Mouse (Mus musculus): ENCODE measurements at regions not wholly inside any gene's neighbourhood (a gene's known extent, or its start where the extent isn't known, plus 50 kb on each side); places are given as distances from the start of the nearest gene placed in this dataset.

- H3K36me3 ChIP-seq, result no peaks in the 10 kb centered on the region
- 82% methylated on average over 4 of the region's 4 CpGs for WGBS
These were observed 317.6 kb upstream of the Sox9 start for GRCm38 (mm10) chr11:112464386-112464785.

GRCm38 (mm10) chr11:112470336-112470735, 311.7 kb upstream of the Sox9 start:
- H3K4me1 ChIP-seq, result no peaks in the 10 kb centered on the region
- H3K27me3 ChIP-seq, result no peaks in the 10 kb centered on the region
- ATAC-seq (replicated peaks; ENCODE audit: low FRiP score), result no peak
- H3K9me3 ChIP-seq (replicated peaks), result no peaks in the 10 kb centered on the region
- H3K27ac ChIP-seq, result no peak overlapping the region
- no peaks in the 10 kb centered on the region for H3K36me3 ChIP-seq
- no peak overlapping the region for H3K4me3 ChIP-seq (replicated peaks)
- WGBS, result 70% methylated on average over 3 of the region's 3 CpGs
- H3K9ac ChIP-seq, result no peak overlapping the region
- no peak overlapping the region for H3K4me2 ChIP-seq

More at GRCm38 (mm10) chr11:112464386-112464785, 317.6 kb upstream of the Sox9 start:
- H3K9ac ChIP-seq, result no peak overlapping the region
- H3K9me3 ChIP-seq (replicated peaks), result no peaks in the 10 kb centered on the region
- H3K4me1 ChIP-seq, result no peaks in the 10 kb centered on the region
- no peak overlapping the region for H3K4me2 ChIP-seq
- no peak overlapping the region for H3K4me3 ChIP-seq (replicated peaks)
- H3K27ac ChIP-seq, result no peak overlapping the region
- no peak for ATAC-seq (replicated peaks; ENCODE audit: low FRiP score)
- no peaks in the 10 kb centered on the region for H3K27me3 ChIP-seq

DNA sequence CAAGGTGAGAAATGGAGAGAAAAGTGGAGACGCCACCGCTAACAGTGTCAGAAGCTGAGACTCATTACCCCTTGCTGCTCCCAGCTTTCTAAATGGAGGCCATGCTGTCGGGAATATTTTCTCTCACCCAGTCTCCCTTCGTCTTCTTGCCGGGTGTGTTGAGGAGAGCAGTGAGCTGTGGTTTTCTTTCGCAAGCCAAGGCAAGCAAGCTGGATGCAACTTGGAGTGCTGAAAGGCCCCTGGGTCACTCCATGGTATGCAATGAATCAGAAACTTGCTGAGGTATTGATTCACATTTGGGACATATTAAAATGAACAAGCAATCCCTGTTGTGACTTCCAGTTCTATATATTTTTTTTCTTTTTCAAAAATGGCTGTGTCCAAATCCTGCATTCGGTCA, 308.8 kb upstream of the Sox9 start:
- Histone ChIP-seq H3K27ac (no peak overlapping the region), H3K4me3 (replicated peaks) (no peak overlapping the region), H3K36me3 (no peaks in the 10 kb centered on the region), H3K9me3 (replicated peaks) (no peaks in the 10 kb centered on the region), H3K27me3 (no peaks in the 10 kb centered on the region), H3K4me2 (no peak overlapping the region), H3K4me1 (no peaks in the 10 kb centered on the region), H3K9ac (no peak overlapping the region)
- WGBS, result 81% methylated on average over 7 of the region's 7 CpGs
- no peak for ATAC-seq (replicated peaks; ENCODE audit: low FRiP score)

DNA sequence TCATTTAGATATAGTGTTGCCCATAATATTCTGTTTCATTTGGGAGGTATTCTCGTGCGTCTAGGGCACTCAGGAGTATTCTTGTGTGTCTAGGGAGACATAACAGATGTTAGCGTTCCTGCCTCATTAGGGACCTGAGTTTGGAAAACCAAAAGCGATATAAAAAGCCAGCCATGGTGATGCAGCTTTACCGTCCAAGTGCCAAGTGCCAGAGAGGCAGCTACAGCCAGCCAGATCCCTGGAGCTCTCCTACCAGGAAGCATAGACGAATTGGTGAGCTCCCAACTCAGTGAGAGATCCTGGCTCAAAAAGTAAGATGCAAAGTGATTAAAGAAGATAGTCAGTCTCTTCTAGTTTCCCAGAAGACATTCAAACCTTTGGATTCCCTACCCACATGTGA, 308.3 kb upstream of the Sox9 start:
- 84% methylated on average over 6 of the region's 6 CpGs for WGBS
- H3K27me3 ChIP-seq, result no peaks in the 10 kb centered on the region

GRCm38 (mm10) chr11:112480360-112480759, 301.7 kb upstream of the Sox9 start:
- Histone ChIP-seq H3K4me2 (peak overlapping the region; percentile 42), H3K4me1 (peaks cover 3% of the 10 kb centered on the region; the same call in 1 of the 2 replicates), H3K9ac (no peak overlapping the region), H3K36me3 (no peaks in the 10 kb centered on the region), H3K4me3 (replicated peaks) (no peak overlapping the region), H3K9me3 (replicated peaks) (no peaks in the 10 kb centered on the region), H3K27me3 (no peaks in the 10 kb centered on the region), H3K27ac (no peak overlapping the region)
- WGBS, result 65% methylated on average over 11 of the region's 11 CpGs
- ATAC-seq (replicated peaks; ENCODE audit: low FRiP score), result no peak

More for the DNA sequence above, 308.3 kb upstream of the Sox9 start:
- no peaks in the 10 kb centered on the region for H3K36me3 ChIP-seq
- H3K4me1 ChIP-seq, result no peaks in the 10 kb centered on the region
- no peak for ATAC-seq (replicated peaks; ENCODE audit: low FRiP score)
- H3K9ac ChIP-seq, result no peak overlapping the region
- no peaks in the 10 kb centered on the region for H3K9me3 ChIP-seq (replicated peaks)
- H3K4me2 ChIP-seq, result no peak overlapping the region
- H3K4me3 ChIP-seq (replicated peaks), result no peak overlapping the region
- H3K27ac ChIP-seq, result no peak overlapping the region

GRCm38 (mm10) chr11:112501781-112502180, 280.2 kb upstream of the Sox9 start:
- Histone ChIP-seq H3K27me3 (no peaks in the 10 kb centered on the region), H3K9me3 (replicated peaks) (no peaks in the 10 kb centered on the region), H3K9ac (no peak overlapping the region), H3K4me1 (no peaks in the 10 kb centered on the region), H3K4me3 (replicated peaks) (no peak overlapping the region), H3K36me3 (no peaks in the 10 kb centered on the region), H3K27ac (no peak overlapping the region), H3K4me2 (no peak overlapping the region)
- 17% methylated on average over 5 of the region's 5 CpGs for WGBS
- no peak for ATAC-seq (replicated peaks; ENCODE audit: low FRiP score)

DNA sequence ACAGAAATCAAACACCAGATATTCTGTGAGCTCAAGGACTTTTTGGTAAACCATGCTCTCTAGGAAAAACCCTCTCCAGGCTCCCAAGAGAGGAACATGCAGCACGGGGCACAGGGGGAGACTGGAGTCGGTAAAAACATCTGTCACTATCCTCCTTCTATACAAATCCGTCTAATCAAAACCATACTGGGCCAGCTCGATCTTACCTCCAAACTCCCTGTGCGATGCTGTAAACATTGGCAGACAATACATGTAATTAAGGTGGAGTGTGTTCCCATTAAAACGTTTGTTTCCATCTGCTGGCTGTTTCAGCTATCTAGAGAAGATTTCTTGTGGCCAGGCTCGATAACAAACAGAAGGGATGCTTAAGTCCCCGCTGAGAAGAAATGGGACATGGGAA, 262.9 kb upstream of the Sox9 start:
- H3K4me1 ChIP-seq, result no peaks in the 10 kb centered on the region
- H3K27me3 ChIP-seq, result no peaks in the 10 kb centered on the region
- no peak for ATAC-seq (replicated peaks; ENCODE audit: low FRiP score)
- WGBS, result 79% methylated on average over 8 of the region's 8 CpGs
- H3K36me3 ChIP-seq, result no peaks in the 10 kb centered on the region
- H3K27ac ChIP-seq, result no peak overlapping the region
- H3K9ac ChIP-seq, result no peak overlapping the region
- H3K9me3 ChIP-seq (replicated peaks), result no peaks in the 10 kb centered on the region
- no peak overlapping the region for H3K4me3 ChIP-seq (replicated peaks)
- H3K4me2 ChIP-seq, result no peak overlapping the region

GRCm38 (mm10) chr11:112524983-112525382, 257.0 kb upstream of the Sox9 start:
- H3K27ac ChIP-seq, result no peak overlapping the region
- H3K4me3 ChIP-seq (replicated peaks), result no peak overlapping the region
- H3K9ac ChIP-seq, result no peak overlapping the region
- H3K9me3 ChIP-seq (replicated peaks), result no peaks in the 10 kb centered on the region
- H3K4me1 ChIP-seq, result no peaks in the 10 kb centered on the region
- WGBS, result 92% methylated on average over 3 of the region's 3 CpGs
- no peak overlapping the region for H3K4me2 ChIP-seq
- H3K27me3 ChIP-seq, result no peaks in the 10 kb centered on the region
- no peaks in the 10 kb centered on the region for H3K36me3 ChIP-seq
- no peak for ATAC-seq (replicated peaks; ENCODE audit: low FRiP score)

- Histone ChIP-seq H3K36me3 (no peaks in the 10 kb centered on the region), H3K27me3 (no peaks in the 10 kb centered on the region), H3K4me1 (0 out of 2 replicates have a peak, but pooled peaks cover 15% of the 10 kb centered on the region), H3K4me3 (replicated peaks) (no peak overlapping the region), H3K9me3 (replicated peaks) (no peaks in the 10 kb centered on the region), H3K4me2 (no peak overlapping the region), H3K27ac (no peak overlapping the region), H3K9ac (no peak overlapping the region)
- ATAC-seq (replicated peaks; ENCODE audit: low FRiP score), result no peak
- WGBS, result 44% methylated on average over 6 of the region's 6 CpGs
These were observed 239.5 kb upstream of the Sox9 start for GRCm38 (mm10) chr11:112542573-112542972.

DNA sequence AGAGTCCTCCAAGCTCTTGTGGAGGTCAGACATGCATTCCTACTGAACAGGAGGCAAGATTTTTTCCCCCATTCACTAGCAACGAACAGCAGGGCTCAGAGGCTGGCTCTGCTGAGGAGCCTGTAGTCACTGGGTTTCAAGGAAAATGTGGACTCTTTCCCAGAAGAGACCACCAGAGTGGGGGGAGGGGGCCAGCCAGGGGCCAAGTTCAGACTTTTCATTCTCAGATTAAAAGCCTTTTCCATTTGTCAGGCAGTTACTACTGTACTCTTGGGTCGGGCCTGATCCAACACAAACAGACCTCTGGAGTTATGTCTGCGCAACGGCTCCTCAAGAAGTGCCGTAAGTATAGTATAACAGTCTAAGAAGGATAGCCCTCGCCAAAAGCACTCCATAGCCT, 238.6 kb upstream of the Sox9 start:
- Histone ChIP-seq H3K4me1 (0 out of 2 replicates have a peak, but pooled peaks cover 15% of the 10 kb centered on the region), H3K36me3 (no peaks in the 10 kb centered on the region), H3K4me2 (no peak overlapping the region), H3K9me3 (replicated peaks) (no peaks in the 10 kb centered on the region), H3K27ac (peak overlapping the region; percentile 20; the same call in 1 of the 2 replicates), H3K4me3 (replicated peaks) (no peak overlapping the region), H3K27me3 (no peaks in the 10 kb centered on the region), H3K9ac (no peak overlapping the region)
- 52% methylated on average over 6 of the region's 6 CpGs for WGBS
- peak; percentile 60; the same call in 1 of the 2 replicates for ATAC-seq (replicated peaks; ENCODE audit: low FRiP score)

GRCm38 (mm10) chr11:112545231-112546010, 236.6 kb upstream of the Sox9 start:
- ATAC-seq (replicated peaks; ENCODE audit: low FRiP score), result no peak
- H3K4me1 ChIP-seq, result 0 out of 2 replicates have a peak, but pooled peaks cover 15% of the 10 kb centered on the region
- no peak overlapping the region for H3K4me2 ChIP-seq
- H3K27ac ChIP-seq, result no peak overlapping the region
- WGBS, result 61% methylated on average over 7 of the region's 7 CpGs
- H3K27me3 ChIP-seq, result no peaks in the 10 kb centered on the region
- no peak overlapping the region for H3K4me3 ChIP-seq (replicated peaks)
- H3K9ac ChIP-seq, result no peak overlapping the region
- H3K9me3 ChIP-seq (replicated peaks), result no peaks in the 10 kb centered on the region
- no peaks in the 10 kb centered on the region for H3K36me3 ChIP-seq

DNA sequence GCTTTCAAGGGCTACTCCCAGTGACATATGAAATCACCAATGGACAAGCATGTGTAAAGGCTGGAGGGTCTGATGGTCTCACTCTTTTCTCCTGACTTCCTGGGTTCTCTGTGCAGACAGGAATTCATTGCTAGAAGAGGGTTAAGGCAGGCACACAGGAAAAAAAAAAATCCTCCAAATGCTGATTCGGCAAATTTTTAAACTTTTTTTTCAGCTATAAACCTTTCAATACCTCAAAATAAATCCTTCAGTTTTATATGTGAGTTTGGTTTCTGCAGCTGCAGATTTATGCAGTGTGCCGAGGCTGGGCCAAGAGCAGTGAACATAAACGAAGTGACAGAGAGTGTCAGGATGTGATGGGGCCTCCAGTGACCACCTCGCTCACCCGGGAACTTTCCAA, 235.9 kb upstream of the Sox9 start:
- Histone ChIP-seq H3K4me1 (0 out of 2 replicates have a peak, but pooled peaks cover 15% of the 10 kb centered on the region), H3K36me3 (no peaks in the 10 kb centered on the region), H3K9ac (no peak overlapping the region), H3K27ac (0 out of 2 replicates have a peak overlapping the region, but pooled peaks have one; percentile 33), H3K27me3 (no peaks in the 10 kb centered on the region), H3K9me3 (replicated peaks) (no peaks in the 10 kb centered on the region), H3K4me2 (no peak overlapping the region), H3K4me3 (replicated peaks) (no peak overlapping the region)
- WGBS, result 30% methylated on average over 5 of the region's 5 CpGs
- no peak for ATAC-seq (replicated peaks; ENCODE audit: low FRiP score)

DNA sequence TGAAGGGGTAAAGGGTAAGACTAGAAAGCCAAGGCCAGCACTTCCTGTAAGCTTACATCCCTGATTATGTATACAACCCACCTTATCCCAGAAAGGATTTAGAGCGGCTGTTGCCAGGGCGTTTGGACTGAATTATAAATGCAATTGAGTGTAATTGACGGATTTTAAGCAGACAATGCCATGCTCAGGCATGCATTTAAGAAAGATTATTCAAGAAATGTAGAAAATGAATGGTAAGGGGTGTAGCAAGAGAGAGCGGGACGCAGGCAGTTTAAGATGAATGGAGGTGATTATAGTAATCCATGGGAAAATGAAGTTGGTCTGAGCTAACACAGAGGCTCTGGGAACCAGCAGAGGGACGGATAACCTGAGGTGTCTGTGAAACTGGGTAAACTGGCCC, 229.2 kb upstream of the Sox9 start:
- H3K27me3 ChIP-seq, result no peaks in the 10 kb centered on the region
- H3K4me1 ChIP-seq, result no peaks in the 10 kb centered on the region
- no peaks in the 10 kb centered on the region for H3K9me3 ChIP-seq (replicated peaks)
- H3K4me3 ChIP-seq (replicated peaks), result no peak overlapping the region
- 83% methylated on average over 6 of the region's 6 CpGs for WGBS
- no peaks in the 10 kb centered on the region for H3K36me3 ChIP-seq
- H3K4me2 ChIP-seq, result no peak overlapping the region
- H3K9ac ChIP-seq, result no peak overlapping the region
- H3K27ac ChIP-seq, result no peak overlapping the region
- no peak for ATAC-seq (replicated peaks; ENCODE audit: low FRiP score)
